Mouse (Mus musculus) lung, embryonic 15.5 days (tissue): ENCODE data around the gene Baz1a. TPM values are rescaled to one million over a fixed set of nuclear protein-coding genes. Genes with fewer than 3 reads are reported as not detected.

Source experiments
- ATAC-seq: fragments of 200-750 bp; cut with Nextera tagmentation; 2 replicates; pipeline ENCODE4 v1.8.0; 2017; ENCODE audit warnings: moderate number of reproducible peaks, borderline replicate concordance; ENCODE audit not compliant: low FRiP score, low TSS enrichment; ENCODE audit errors: extremely low read depth
- H3K27ac ChIP-seq: fragments of 300-500 bp; sonication (generic); 2 replicates; pipeline ENCODE4 v1.5.1; 2015; ENCODE audit warnings: moderate library complexity, mild to moderate bottlenecking, inconsistent platforms
- H3K27me3 ChIP-seq: fragments of 300-500 bp; sonication (generic); 2 replicates; pipeline ENCODE4 v1.6.1; 2015; ENCODE audit warnings: inconsistent platforms
- H3K36me3 ChIP-seq: fragments of 300-500 bp; sonication (generic); 2 replicates; pipeline ENCODE4 v1.6.1; 2015; ENCODE audit warnings: inconsistent platforms
- H3K4me1 ChIP-seq: fragments of 300-500 bp; sonication (generic); 2 replicates; pipeline ENCODE4 v1.6.1; 2015; ENCODE audit warnings: inconsistent platforms
- H3K4me2 ChIP-seq: fragments of 300-500 bp; sonication (generic); 2 replicates; pipeline ENCODE4 v1.6.1; 2015; ENCODE audit warnings: inconsistent platforms, mild to moderate bottlenecking, moderate library complexity
- H3K4me3 ChIP-seq: fragments of 300-500 bp; sonication (generic); 2 replicates; pipeline ENCODE4 v1.5.1; 2015; ENCODE audit warnings: mild to moderate bottlenecking, inconsistent platforms
- H3K9ac ChIP-seq: fragments of 300-500 bp; sonication (generic); 2 replicates; pipeline ENCODE4 v1.6.1; 2015; ENCODE audit warnings: inconsistent platforms
- H3K9me3 ChIP-seq: fragments of 300-500 bp; sonication (generic); 2 replicates; pipeline ENCODE4 v1.6.1; 2016; ENCODE audit warnings: inconsistent platforms
- WGBS: fragments of 180-500 bp; shearing (Covaris S2); methylation state at CpG from one replicate; pipeline ENCODE4 v1.1.7; 2015; 5-methylcytosine and 5-hydroxymethylcytosine counted together
- polyA plus RNA-seq: library from polyadenylated mRNA; unstranded; fragments of >200 nt; fragmentation: Nextera tagmentation; extraction: Ambion mirVana; gene quantifications from 2 replicates; pipeline ENCODE4 v1.2.1, GENCODE M21; 2015

The Baz1a gene
- 20.1 and 24.8 TPM in 2 replicates for polyA plus RNA-seq

GRCm38 (mm10) chr12:55013626-55014398 lies at the start of gene Baz1a:
Gene Baz1a, minus strand, starts transcription at chr12:55014348.
- Histone ChIP-seq H3K4me1 (no peaks in the 10 kb centered on the region), H3K27me3 (no peaks in the 10 kb centered on the region), H3K36me3 (no peaks in the 10 kb centered on the region), H3K27ac (no peak within 1 kb of the TSS), H3K4me2 (no peak within 1 kb of the TSS), H3K9ac (no peak within 1 kb of the TSS), H3K9me3 (no peaks in the 10 kb centered on the region), H3K4me3 (no peak within 1 kb of the TSS)
- WGBS, result 79% methylated on average over 6 of the region's 6 CpGs
- no peak for ATAC-seq

GRCm38 (mm10) chr12:55062141-55062540 lies 48.0 kb upstream of the Baz1a start:
- ATAC-seq, result no peak
- no peak overlapping the region for H3K4me2 ChIP-seq
- H3K9me3 ChIP-seq, result no peaks in the 10 kb centered on the region
- H3K27me3 ChIP-seq, result no peaks in the 10 kb centered on the region
- no peak overlapping the region for H3K4me3 ChIP-seq
- H3K4me1 ChIP-seq, result peaks cover 31% of the 10 kb centered on the region
- WGBS, result 96% methylated on average over 1 of the region's 1 CpGs
- no peak overlapping the region for H3K9ac ChIP-seq
- H3K36me3 ChIP-seq, result 0 out of 2 replicates have a peak, but pooled peaks cover 3% of the 10 kb centered on the region
- H3K27ac ChIP-seq, result no peak overlapping the region

- Histone ChIP-seq H3K36me3 (0 out of 2 replicates have a peak, but pooled peaks cover 3% of the 10 kb centered on the region), H3K4me2 (no peak overlapping the region), H3K27ac (peak overlapping the region; percentile 64), H3K9me3 (no peaks in the 10 kb centered on the region), H3K27me3 (no peaks in the 10 kb centered on the region), H3K9ac (no peak overlapping the region), H3K4me1 (peaks cover 31% of the 10 kb centered on the region), H3K4me3 (no peak overlapping the region)
- peak; percentile 84 for ATAC-seq
- WGBS, result 47% methylated on average over 10 of the region's 10 CpGs
Measured at GRCm38 (mm10) chr12:55061006-55061405, 46.9 kb upstream of the Baz1a start.

GRCm38 (mm10) chr12:55060212-55060898 lies 46.2 kb upstream of the Baz1a start:
- Histone ChIP-seq H3K4me2 (no peak overlapping the region), H3K4me1 (peaks cover 31% of the 10 kb centered on the region), H3K36me3 (0 out of 2 replicates have a peak, but pooled peaks cover 3% of the 10 kb centered on the region), H3K9ac (no peak overlapping the region), H3K4me3 (no peak overlapping the region), H3K9me3 (no peaks in the 10 kb centered on the region), H3K27ac (peak overlapping the region; percentile 64), H3K27me3 (no peaks in the 10 kb centered on the region)
- ATAC-seq, result no peak
- 40% methylated on average over 6 of the region's 6 CpGs for WGBS

GRCm38 (mm10) chr12:55059812-55060211 lies 45.7 kb upstream of the Baz1a start:
- Histone ChIP-seq H3K4me1 (peaks cover 34% of the 10 kb centered on the region), H3K4me2 (no peak overlapping the region), H3K36me3 (0 out of 2 replicates have a peak, but pooled peaks cover 3% of the 10 kb centered on the region), H3K27ac (no peak overlapping the region), H3K4me3 (no peak overlapping the region), H3K9me3 (no peaks in the 10 kb centered on the region), H3K9ac (no peak overlapping the region), H3K27me3 (no peaks in the 10 kb centered on the region)
- peak; percentile 13; the same call in 1 of the 2 replicates for ATAC-seq
- 28% methylated on average over 3 of the region's 3 CpGs for WGBS

GRCm38 (mm10) chr12:55058865-55059615 lies 44.9 kb upstream of the Baz1a start:
- Histone ChIP-seq H3K4me2 (no peak overlapping the region), H3K9ac (no peak overlapping the region), H3K9me3 (no peaks in the 10 kb centered on the region), H3K4me1 (peaks cover 34% of the 10 kb centered on the region), H3K27me3 (no peaks in the 10 kb centered on the region), H3K4me3 (no peak overlapping the region), H3K36me3 (0 out of 2 replicates have a peak, but pooled peaks cover 3% of the 10 kb centered on the region), H3K27ac (no peak overlapping the region)
- ATAC-seq, result peak; percentile 55; the same call in 1 of the 2 replicates
- 52% methylated on average over 6 of the region's 6 CpGs for WGBS

- no peaks in the 10 kb centered on the region for H3K27me3 ChIP-seq
- H3K9ac ChIP-seq, result no peak overlapping the region
- 69% methylated on average over 2 of the region's 2 CpGs for WGBS
- no peak overlapping the region for H3K27ac ChIP-seq
- no peak overlapping the region for H3K4me3 ChIP-seq
- 0 out of 2 replicates have a peak, but pooled peaks cover 3% of the 10 kb centered on the region for H3K36me3 ChIP-seq
- no peak overlapping the region for H3K4me2 ChIP-seq
- H3K4me1 ChIP-seq, result peaks cover 23% of the 10 kb centered on the region
- no peaks in the 10 kb centered on the region for H3K9me3 ChIP-seq
- ATAC-seq, result no peak
Measured at GRCm38 (mm10) chr12:55056703-55057102, 42.6 kb upstream of the Baz1a start.

- 0 out of 2 replicates have a peak, but pooled peaks cover 3% of the 10 kb centered on the region for H3K36me3 ChIP-seq
- no peak overlapping the region for H3K4me2 ChIP-seq
- peaks cover 8% of the 10 kb centered on the region for H3K4me1 ChIP-seq
- ATAC-seq, result no peak
- 42% methylated on average over 2 of the region's 2 CpGs for WGBS
- H3K27me3 ChIP-seq, result no peaks in the 10 kb centered on the region
- H3K4me3 ChIP-seq, result no peak overlapping the region
- no peak overlapping the region for H3K9ac ChIP-seq
- no peaks in the 10 kb centered on the region for H3K9me3 ChIP-seq
- no peak overlapping the region for H3K27ac ChIP-seq
Measured at GRCm38 (mm10) chr12:55054551-55055241, 40.5 kb upstream of the Baz1a start.

GRCm38 (mm10) chr12:55053267-55053666 lies 39.1 kb upstream of the Baz1a start:
- H3K4me2 ChIP-seq, result no peak overlapping the region
- 0 out of 2 replicates have a peak, but pooled peaks cover 3% of the 10 kb centered on the region for H3K4me1 ChIP-seq
- H3K9me3 ChIP-seq, result no peaks in the 10 kb centered on the region
- H3K27me3 ChIP-seq, result no peaks in the 10 kb centered on the region
- H3K36me3 ChIP-seq, result 0 out of 2 replicates have a peak, but pooled peaks cover 3% of the 10 kb centered on the region
- H3K4me3 ChIP-seq, result no peak overlapping the region
- no peak overlapping the region for H3K9ac ChIP-seq
- 87% methylated on average over 7 of the region's 7 CpGs for WGBS
- H3K27ac ChIP-seq, result no peak overlapping the region
- ATAC-seq, result no peak

GRCm38 (mm10) chr12:55051210-55052173 lies 37.3 kb upstream of the Baz1a start:
- 84% methylated on average over 8 of the region's 8 CpGs for WGBS
- no peak; the same call in 1 of the 2 replicates for ATAC-seq
- Histone ChIP-seq H3K27ac (no peak overlapping the region), H3K36me3 (no peaks in the 10 kb centered on the region), H3K9me3 (no peaks in the 10 kb centered on the region), H3K4me3 (no peak overlapping the region), H3K4me1 (0 out of 2 replicates have a peak, but pooled peaks cover 3% of the 10 kb centered on the region), H3K27me3 (no peaks in the 10 kb centered on the region), H3K4me2 (no peak overlapping the region), H3K9ac (no peak overlapping the region)
